ENCODE assay signal across 20 mouse cellular contexts in genomic region chr1:155614426-155614825, GRCm38 (mm10). TPM values are rescaled to one million over a fixed set of nuclear protein-coding genes. Genes with fewer than 3 reads are reported as not detected.
DNase-seq lines count a peak whose midpoint lies in the region; ATAC-seq and TF ChIP-seq lines count a peak whose summit lies in the region.
"Had no signal": no experiment of that assay in that cellular context is flagged by ENCODE, and none has a peak within 500 bp of the region (broad histone marks: within the 10 kb centered on the region; RNA-seq: fewer than 3 reads in every experiment).

No protein-coding gene starts in this region.

- no peak overlapping the region for H3K9ac ChIP-seq in intestine, postnatal 0 days (ENCODE audit: low read depth, low read length)
- H3K9ac ChIP-seq in intestine, embryonic 16.5 days (ENCODE audit: low read depth, low read length), result no peak overlapping the region
- H3K9ac ChIP-seq in lung, postnatal 0 days (replicated peaks; ENCODE audit: low read depth), result no peak overlapping the region
- H3K9ac ChIP-seq: forebrain, embryonic 12.5 days; heart, embryonic 12.5 days; hindbrain, embryonic 15.5 days; limb, embryonic 13.5 days had no signal

- no peaks in the 10 kb centered on the region for H3K9me3 ChIP-seq in intestine, postnatal 0 days (ENCODE audit: control insufficient read depth)
- no peaks in the 10 kb centered on the region for H3K9me3 ChIP-seq in intestine, embryonic 16.5 days (ENCODE audit: control insufficient read depth, low read length)
- H3K9me3 ChIP-seq in lung, postnatal 0 days (ENCODE audit: low read length), result no peaks in the 10 kb centered on the region
- H3K9me3 ChIP-seq: forebrain, embryonic 12.5 days; heart, embryonic 12.5 days; hindbrain, embryonic 15.5 days; limb, embryonic 13.5 days had no signal

- H3K36me3 ChIP-seq in intestine, postnatal 0 days (ENCODE audit: control insufficient read depth, insufficient read depth), result no peaks in the 10 kb centered on the region
- H3K36me3 ChIP-seq in intestine, embryonic 16.5 days (ENCODE audit: control insufficient read depth, insufficient read depth, low read length), result no peaks in the 10 kb centered on the region
- no peaks in the 10 kb centered on the region for H3K36me3 ChIP-seq in lung, postnatal 0 days (ENCODE audit: insufficient read depth, low read length)
- H3K36me3 ChIP-seq: forebrain, embryonic 12.5 days; heart, embryonic 12.5 days; hindbrain, embryonic 15.5 days; limb, embryonic 13.5 days had no signal

- no peak for TF ChIP-seq EP300 in lung, postnatal 0 days (IDR thresholded peaks at IDR 0.05)

- no peak overlapping the region for H3K4me2 ChIP-seq in intestine, postnatal 0 days (replicated peaks; ENCODE audit: low read depth)
- no peak overlapping the region for H3K4me2 ChIP-seq in intestine, embryonic 16.5 days (ENCODE audit: low read depth, low read length)
- H3K4me2 ChIP-seq in lung, postnatal 0 days (replicated peaks; ENCODE audit: low read depth, low read length), result no peak overlapping the region
- H3K4me2 ChIP-seq: forebrain, embryonic 12.5 days; heart, embryonic 12.5 days; hindbrain, embryonic 15.5 days; limb, embryonic 13.5 days had no signal

- no peak for DNase-seq in lung, postnatal 0 days (ENCODE audit: low spot score)
- no peak for DNase-seq in lung, postnatal 14 days
- DNase-seq in ZHBTc4 (ENCODE audit: low read depth, low spot score), result peak; percentile 54
- DNase-seq in c-Kit-positive CD71-positive TER-119-positive erythroid progenitor cells, embryonic 14.5 days (ENCODE audit: low spot score), result no peak
- no peak for DNase-seq in layer of hippocampus, adult 9-11 months
- DNase-seq: B cell, adult 2 months; cerebellum, adult 11 months; cerebellum, postnatal 14 days; embryo, embryonic 11 days; gastrocnemius, postnatal 36 days; kidney, adult 9 months; midbrain, embryonic 14.5 days; thymus, postnatal 36 days had no signal

- no peak overlapping the region for H3K4me3 ChIP-seq in intestine, postnatal 0 days (ENCODE audit: low read depth, low read length)
- H3K4me3 ChIP-seq in intestine, embryonic 16.5 days (ENCODE audit: low read length), result no peak overlapping the region
- H3K4me3 ChIP-seq in lung, postnatal 0 days (ENCODE audit: low read depth, low read length), result no peak overlapping the region
- H3K4me3 ChIP-seq: forebrain, embryonic 12.5 days; heart, embryonic 12.5 days; hindbrain, embryonic 15.5 days; limb, embryonic 13.5 days; myocyte had no signal

- H3K27me3 ChIP-seq in intestine, postnatal 0 days (replicated peaks; ENCODE audit: control insufficient read depth, insufficient read depth, low read length), result no peaks in the 10 kb centered on the region
- no peaks in the 10 kb centered on the region for H3K27me3 ChIP-seq in intestine, embryonic 16.5 days (replicated peaks; ENCODE audit: control insufficient read depth, insufficient read depth, low read length)
- H3K27me3 ChIP-seq in lung, postnatal 0 days (replicated peaks; ENCODE audit: insufficient read depth, low read length), result no peaks in the 10 kb centered on the region
- H3K27me3 ChIP-seq: forebrain, embryonic 12.5 days; heart, embryonic 12.5 days; hindbrain, embryonic 15.5 days; limb, embryonic 13.5 days had no signal

- H3K4me1 ChIP-seq in intestine, postnatal 0 days (replicated peaks; ENCODE audit: control insufficient read depth, insufficient read depth, low read length), result no peaks in the 10 kb centered on the region
- no peaks in the 10 kb centered on the region for H3K4me1 ChIP-seq in intestine, embryonic 16.5 days (ENCODE audit: control insufficient read depth, insufficient read depth, low read length)
- no peaks in the 10 kb centered on the region for H3K4me1 ChIP-seq in lung, postnatal 0 days (ENCODE audit: insufficient read depth, low read depth, low read length)
- H3K4me1 ChIP-seq: forebrain, embryonic 12.5 days; heart, embryonic 12.5 days; hindbrain, embryonic 15.5 days; limb, embryonic 13.5 days had no signal

- no peak overlapping the region for H3K27ac ChIP-seq in intestine, postnatal 0 days (ENCODE audit: low read depth, low read length)
- no peak overlapping the region for H3K27ac ChIP-seq in intestine, embryonic 16.5 days (ENCODE audit: low read length)
- H3K27ac ChIP-seq in lung, postnatal 0 days (ENCODE audit: low read length), result no peak overlapping the region
- H3K27ac ChIP-seq: forebrain, embryonic 12.5 days; hindbrain, embryonic 15.5 days; limb, embryonic 13.5 days had no signal

- WGBS in intestine, postnatal 0 days, result 48% methylated on average over 2 of the region's 2 CpGs
- 51% methylated on average over 2 of the region's 2 CpGs for WGBS in intestine, embryonic 16.5 days
- 44% methylated on average over 2 of the region's 2 CpGs for WGBS in lung, postnatal 0 days

- peak; percentile 31 for TF ChIP-seq CTCF in intestine, postnatal 0 days (IDR thresholded peaks at IDR 0.05; ENCODE audit: low read depth)
- 0 out of 2 replicates have a peak, but pooled peaks have one; percentile 17 for TF ChIP-seq CTCF in lung, postnatal 0 days (IDR thresholded peaks at IDR 0.05)

- ATAC-seq in intestine, postnatal 0 days, result no peak
- ATAC-seq in intestine, embryonic 16.5 days, result no peak
- ATAC-seq in lung, postnatal 0 days, result no peak

RNA-seq across cellular contexts. Expression of gene Acbd6, which starts 56.5 kb away (rescaled TPM):
- 49.4 and 49.7 TPM in 2 replicates for polyA plus RNA-seq in intestine, postnatal 0 days (2015; fragmentation: Nextera tagmentation; extraction: Ambion mirVana)
- polyA plus RNA-seq in intestine, embryonic 16.5 days (2015; fragmentation: Nextera tagmentation; extraction: Ambion mirVana), result 48.2 and 49.1 TPM in 2 replicates
- 57.6 and 59.4 TPM in 2 replicates for polyA plus RNA-seq in lung, postnatal 0 days (2015; fragmentation: Nextera tagmentation; extraction: Ambion mirVana)
